Mouse (Mus musculus) spleen, postnatal 10 days (tissue): ENCODE data around the gene Mrgprf.

Source experiments
- DNase-seq, 2 experiments: peaks; one replicate each; pipeline ENCODE4 v3.0.0; 2021 to 2022; ENCODE audit warnings: low spot score in 2 of 2

Gene Mrgprf

GRCm38 (mm10) chr7:145301008-145301340 lies 346 bp downstream of the Mrgprf start:
- DNase-seq = no peak

GRCm38 (mm10) chr7:145301341-145302005 lies 845 bp downstream of the Mrgprf start:
- no peak for DNase-seq

GRCm38 (mm10) chr7:145302488-145303285 lies 2.1 kb downstream of the Mrgprf start:
- DNase-seq = no peak

- no peak for DNase-seq
Measured at GRCm38 (mm10) chr7:145304153-145304552, 3.5 kb downstream of the Mrgprf start.

GRCm38 (mm10) chr7:145307636-145308035 lies 7.0 kb downstream of the Mrgprf start:
- no peak for DNase-seq

- no peak for DNase-seq
Measured at GRCm38 (mm10) chr7:145308061-145308675, 7.5 kb downstream of the Mrgprf start.

- DNase-seq = no peak
Measured at GRCm38 (mm10) chr7:145308866-145309265, 8.2 kb downstream of the Mrgprf start.

GRCm38 (mm10) chr7:145309877-145310276 lies 9.2 kb downstream of the Mrgprf start:
- DNase-seq = no peak

- no peak for DNase-seq
Measured at GRCm38 (mm10) chr7:145310526-145310925, 9.9 kb downstream of the Mrgprf start.

GRCm38 (mm10) chr7:145312137-145312536 lies 11.5 kb downstream of the Mrgprf start:
- no peak for DNase-seq

GRCm38 (mm10) chr7:145314785-145315411 lies 14.3 kb downstream of the Mrgprf start, which contains the start of gene Mrgprd:
Gene Mrgprd, plus strand, starts transcription at chr7:145314835.
- DNase-seq = no peak

- DNase-seq = no peak
Measured at GRCm38 (mm10) chr7:145317522-145317921, 16.9 kb downstream of the Mrgprf start.

- no peak for DNase-seq
Measured at GRCm38 (mm10) chr7:145319481-145319880, 18.9 kb downstream of the Mrgprf start.

- no peak for DNase-seq
Measured at GRCm38 (mm10) chr7:145323607-145324006, 23.0 kb downstream of the Mrgprf start.

- no peak for DNase-seq
Measured at GRCm38 (mm10) chr7:145325697-145326096, 25.1 kb downstream of the Mrgprf start.

GRCm38 (mm10) chr7:145329982-145330381 lies 29.4 kb downstream of the Mrgprf start:
- DNase-seq = no peak

GRCm38 (mm10) chr7:145330641-145331040 lies 30.0 kb downstream of the Mrgprf start:
- no peak for DNase-seq

GRCm38 (mm10) chr7:145332376-145333041 lies 31.9 kb downstream of the Mrgprf start:
- no peak for DNase-seq

GRCm38 (mm10) chr7:145333936-145334335 lies 33.3 kb downstream of the Mrgprf start:
- no peak for DNase-seq

GRCm38 (mm10) chr7:145334428-145335027 lies 33.9 kb downstream of the Mrgprf start:
- DNase-seq = no peak

- no peak for DNase-seq
Measured at GRCm38 (mm10) chr7:145335199-145335598, 34.6 kb downstream of the Mrgprf start.
